23 mouse cellular contexts compared by ENCODE assay signal in genomic region chr13:92098484-92098883, GRCm38 (mm10). TPM values are rescaled to one million over a fixed set of nuclear protein-coding genes. Genes with fewer than 3 reads are reported as not detected.
DNase-seq lines count a peak whose midpoint lies in the region; ATAC-seq and TF ChIP-seq lines count a peak whose summit lies in the region.
"Had no signal": no experiment of that assay in that cellular context is flagged by ENCODE, and none has a peak within 500 bp of the region (broad histone marks: within the 10 kb centered on the region; RNA-seq: fewer than 3 reads in every experiment).

No protein-coding gene starts in this region.

- TF ChIP-seq CTCF in midbrain, postnatal 0 days (IDR thresholded peaks at IDR 0.05), result no peak

- H3K4me1 ChIP-seq in hindbrain, embryonic 15.5 days (replicated peaks), result no peaks in the 10 kb centered on the region
- H3K4me1 ChIP-seq in hindbrain, embryonic 12.5 days, result no peaks in the 10 kb centered on the region
- H3K4me1 ChIP-seq in hindbrain, embryonic 16.5 days (ENCODE audit: control insufficient read depth, insufficient read depth, low read depth, low read length), result no peaks in the 10 kb centered on the region
- no peaks in the 10 kb centered on the region for H3K4me1 ChIP-seq in midbrain, postnatal 0 days (ENCODE audit: insufficient read depth, low read length)
- H3K4me1 ChIP-seq: forebrain, embryonic 10.5 days had no signal

- no peaks in the 10 kb centered on the region for H3K36me3 ChIP-seq in hindbrain, embryonic 15.5 days
- no peaks in the 10 kb centered on the region for H3K36me3 ChIP-seq in hindbrain, embryonic 12.5 days
- H3K36me3 ChIP-seq in hindbrain, embryonic 16.5 days (ENCODE audit: control insufficient read depth, insufficient read depth, low read length), result no peaks in the 10 kb centered on the region
- H3K36me3 ChIP-seq in midbrain, postnatal 0 days (ENCODE audit: insufficient read depth, low read length), result no peaks in the 10 kb centered on the region
- H3K36me3 ChIP-seq: embryonic facial prominence, embryonic 15.5 days; forebrain, embryonic 10.5 days; heart, embryonic 10.5 days had no signal

- WGBS in hindbrain, embryonic 15.5 days, result 61% methylated on average over 7 of the region's 7 CpGs
- 80% methylated on average over 7 of the region's 7 CpGs for WGBS in hindbrain, embryonic 12.5 days
- 55% methylated on average over 7 of the region's 7 CpGs for WGBS in hindbrain, embryonic 16.5 days
- 63% methylated on average over 7 of the region's 7 CpGs for WGBS in midbrain, postnatal 0 days

- no peak overlapping the region for H3K27ac ChIP-seq in hindbrain, embryonic 15.5 days (replicated peaks)
- H3K27ac ChIP-seq in hindbrain, embryonic 12.5 days, result no peak overlapping the region
- no peak overlapping the region for H3K27ac ChIP-seq in hindbrain, embryonic 16.5 days (ENCODE audit: low read depth, low read length)
- no peak overlapping the region for H3K27ac ChIP-seq in midbrain, postnatal 0 days (ENCODE audit: low read depth, low read length)
- H3K27ac ChIP-seq: embryonic facial prominence, embryonic 15.5 days; forebrain, embryonic 10.5 days; heart, embryonic 10.5 days had no signal

- peak; percentile 73 for DNase-seq in MN1 (ENCODE audit: low spot score)
- peak; percentile 35 for DNase-seq in midbrain, postnatal 0 days (ENCODE audit: low spot score)
- DNase-seq in retina, embryonic 14.5 days (ENCODE audit: low spot score), result no peak
- DNase-seq in kidney, adult 11 months, result no peak
- DNase-seq: adrenal gland, adult 8-10 months; adrenal gland, postnatal 36 days; cerebellum, adult 11 months; cerebellum, adult 8-10 months; cerebellum, postnatal 14 days; embryo, embryonic 11 days; gastrocnemius, postnatal 36 days; heart, adult 18-20 months; heart, postnatal 10 days; heart, postnatal 4 days had no signal

- no peaks in the 10 kb centered on the region for H3K9me3 ChIP-seq in hindbrain, embryonic 15.5 days
- no peaks in the 10 kb centered on the region for H3K9me3 ChIP-seq in hindbrain, embryonic 12.5 days (replicated peaks)
- H3K9me3 ChIP-seq in hindbrain, embryonic 16.5 days (ENCODE audit: control insufficient read depth, low read length), result no peaks in the 10 kb centered on the region
- no peaks in the 10 kb centered on the region for H3K9me3 ChIP-seq in midbrain, postnatal 0 days (ENCODE audit: low read length)
- H3K9me3 ChIP-seq: embryonic facial prominence, embryonic 15.5 days; forebrain, embryonic 10.5 days; heart, embryonic 10.5 days had no signal

- no peaks in the 10 kb centered on the region for H3K27me3 ChIP-seq in hindbrain, embryonic 15.5 days
- no peaks in the 10 kb centered on the region for H3K27me3 ChIP-seq in hindbrain, embryonic 12.5 days
- H3K27me3 ChIP-seq in hindbrain, embryonic 16.5 days (replicated peaks; ENCODE audit: control insufficient read depth, insufficient read depth, low read length), result no peaks in the 10 kb centered on the region
- H3K27me3 ChIP-seq in midbrain, postnatal 0 days (ENCODE audit: insufficient read depth, low read length), result no peaks in the 10 kb centered on the region
- H3K27me3 ChIP-seq: embryonic facial prominence, embryonic 15.5 days had no signal

- no peak overlapping the region for H3K9ac ChIP-seq in hindbrain, embryonic 15.5 days
- H3K9ac ChIP-seq in hindbrain, embryonic 12.5 days, result no peak overlapping the region
- no peak overlapping the region for H3K9ac ChIP-seq in hindbrain, embryonic 16.5 days (ENCODE audit: low read depth, low read length)
- no peak overlapping the region for H3K9ac ChIP-seq in midbrain, postnatal 0 days (replicated peaks; ENCODE audit: low read length, poor library complexity, severe bottlenecking)
- H3K9ac ChIP-seq: embryonic facial prominence, embryonic 15.5 days had no signal

- peak; percentile 55; the same call in 1 of the 2 replicates for ATAC-seq in hindbrain, embryonic 15.5 days (ENCODE audit: low FRiP score, low read depth)
- no peak for ATAC-seq in hindbrain, embryonic 12.5 days (ENCODE audit: low FRiP score)
- peak; percentile 74 for ATAC-seq in hindbrain, embryonic 16.5 days
- no peak for ATAC-seq in midbrain, postnatal 0 days (ENCODE audit: low FRiP score)
- ATAC-seq: forebrain, embryonic 14.5 days; inflammation-experienced regulatory T-cells, adult 6 months had no signal

- H3K4me3 ChIP-seq in hindbrain, embryonic 15.5 days, result no peak overlapping the region
- H3K4me3 ChIP-seq in hindbrain, embryonic 12.5 days, result no peak overlapping the region
- no peak overlapping the region for H3K4me3 ChIP-seq in hindbrain, embryonic 16.5 days (ENCODE audit: low read length)
- no peak overlapping the region for H3K4me3 ChIP-seq in midbrain, postnatal 0 days (ENCODE audit: low read depth, low read length)
- H3K4me3 ChIP-seq: embryonic facial prominence, embryonic 15.5 days; erythroblast, embryonic 14.5 days; forebrain, embryonic 10.5 days; heart, embryonic 10.5 days had no signal

- no peak overlapping the region for H3K4me2 ChIP-seq in hindbrain, embryonic 15.5 days
- H3K4me2 ChIP-seq in hindbrain, embryonic 12.5 days (replicated peaks), result no peak overlapping the region
- no peak overlapping the region for H3K4me2 ChIP-seq in hindbrain, embryonic 16.5 days (ENCODE audit: low read length)
- no peak overlapping the region for H3K4me2 ChIP-seq in midbrain, postnatal 0 days (ENCODE audit: low read depth, low read length, poor library complexity, severe bottlenecking)
- H3K4me2 ChIP-seq: embryonic facial prominence, embryonic 15.5 days had no signal

RNA-seq across cellular contexts. Expression of gene Rasgrf2, which starts 33.0 kb away (rescaled TPM):
- 9.5 and 9.8 TPM in 2 replicates for polyA plus RNA-seq in hindbrain, embryonic 15.5 days (2015; fragmentation: Nextera tagmentation; extraction: Ambion mirVana)
- polyA plus RNA-seq in hindbrain, embryonic 12.5 days (2016; fragmentation: Nextera tagmentation; extraction: Ambion mirVana), result 0.64 and 0.88 TPM in 2 replicates
- polyA plus RNA-seq in hindbrain, embryonic 16.5 days (2015; fragmentation: Nextera tagmentation; extraction: Ambion mirVana), result 10.3 and 11.8 TPM in 2 replicates
- total RNA-seq in midbrain, postnatal 0 days (2014; rRNA removed), result 103 and 105 TPM in 2 replicates
- 14.9 and 16.7 TPM in 2 replicates for polyA plus RNA-seq in midbrain, postnatal 0 days (2015; fragmentation: Nextera tagmentation; extraction: Ambion mirVana)
- polyA plus RNA-seq: erythroblast, embryonic 14.5 days; forebrain, embryonic 10.5 days had no signal

Comparison
In these comparisons a context has a peak if more than half of its experiments do, and no peak if none do; other contexts are left out.
1. ATAC-seq: peak in hindbrain, embryonic 15.5 days (single experiment) and hindbrain, embryonic 16.5 days (single experiment); none in hindbrain, embryonic 12.5 days (single experiment) and midbrain, postnatal 0 days (single experiment).
2. DNase-seq: peak in MN1 (single experiment) and midbrain, postnatal 0 days (single experiment); none in retina, embryonic 14.5 days (single experiment) and kidney, adult 11 months (single experiment).